Mouse (Mus musculus) stomach, postnatal 0 days (tissue): Measurements from ENCODE around the gene Mysm1.

ENCODE experiments used
- CTCF ChIP-seq: IDR thresholded peaks from 2 replicates; pipeline ENCODE4 v1.5.1; 2016; ENCODE audit warnings: antibody characterized with exemption, low read depth, mild to moderate bottlenecking, moderate library complexity
- EP300 ChIP-seq: optimal IDR thresholded peaks from 2 replicates; pipeline ENCODE3; 2016; ENCODE audit warnings: antibody characterized with exemption

- TF ChIP-seq CTCF (no peak), EP300 (no peak)
Measured at GRCm38 (mm10) chr4:95020201-95020600, 41.3 kb upstream of the Mysm1 start.
